Mouse (Mus musculus) layer of hippocampus, adult 11-12 months (tissue): ENCODE measurements at regions not wholly inside any gene's neighbourhood (a gene's known extent, or its start where the extent isn't known, plus 50 kb on each side); places are given as distances from the start of the nearest gene placed in this dataset.

ENCODE experiments used
- DNase-seq: peaks from one replicate; pipeline ENCODE4 v3.0.0; 2022; ENCODE audit warnings: low spot score

DNA sequence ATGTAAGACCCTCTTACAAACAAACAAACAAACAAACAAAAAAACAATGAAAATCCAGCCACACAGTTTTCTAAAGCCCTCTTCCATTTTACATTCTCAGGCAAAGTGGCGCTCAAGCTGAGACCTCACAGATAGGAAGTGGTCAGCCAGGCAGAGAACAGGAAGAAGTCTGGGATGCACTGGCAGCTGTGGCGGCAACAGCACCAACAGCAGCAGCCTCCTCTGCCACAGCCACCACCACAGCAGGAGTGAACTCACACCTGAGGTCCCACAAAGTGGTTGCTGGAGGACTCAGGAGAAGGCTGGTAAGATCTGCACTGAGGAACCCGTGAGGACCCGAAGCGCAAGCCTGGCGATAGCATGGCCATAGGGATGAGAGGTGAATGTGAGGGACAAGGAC, 156.3 kb downstream of the Grm4 start:
- no peak for DNase-seq

DNA sequence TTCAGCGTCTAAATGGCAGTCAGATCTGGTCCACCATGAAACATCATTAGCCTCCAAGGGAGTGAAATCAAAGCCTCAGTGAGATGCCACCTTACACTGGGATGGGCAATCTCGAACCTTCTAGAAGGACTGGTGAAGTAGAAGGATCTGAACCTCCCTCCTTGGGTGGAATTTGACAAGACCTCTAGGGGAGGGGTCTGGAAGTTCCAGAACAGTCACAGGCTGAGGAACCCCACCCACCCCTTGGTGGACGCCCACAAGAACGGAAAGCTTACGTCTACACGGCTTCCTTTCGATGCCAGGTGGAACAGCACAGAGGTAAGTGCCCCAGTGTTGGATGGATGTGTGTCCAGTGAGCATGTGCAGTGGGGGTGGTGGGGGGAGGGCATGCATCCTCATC, 156.9 kb downstream of the Grm4 start:
- DNase-seq: no peak

DNA sequence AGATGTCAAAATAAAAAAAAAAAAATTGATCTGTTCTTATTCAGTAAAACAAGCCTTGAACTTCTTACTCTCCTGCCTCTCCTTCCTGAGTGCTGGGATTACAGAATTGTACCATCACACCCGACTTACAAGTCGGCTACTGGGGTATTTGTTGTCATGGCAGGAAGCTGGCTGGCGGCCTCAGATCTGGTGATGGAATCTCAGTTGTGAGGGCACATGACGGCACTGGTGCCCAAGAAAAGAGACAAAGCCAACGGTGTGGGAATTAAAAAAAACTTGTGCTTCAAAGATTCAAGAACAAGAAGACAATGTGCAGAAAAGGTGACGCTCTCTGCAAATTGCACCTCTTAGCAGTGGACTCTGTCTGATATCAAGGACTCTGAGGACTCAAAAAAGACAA, 157.3 kb downstream of the Grm4 start:
- DNase-seq: no peak

DNA sequence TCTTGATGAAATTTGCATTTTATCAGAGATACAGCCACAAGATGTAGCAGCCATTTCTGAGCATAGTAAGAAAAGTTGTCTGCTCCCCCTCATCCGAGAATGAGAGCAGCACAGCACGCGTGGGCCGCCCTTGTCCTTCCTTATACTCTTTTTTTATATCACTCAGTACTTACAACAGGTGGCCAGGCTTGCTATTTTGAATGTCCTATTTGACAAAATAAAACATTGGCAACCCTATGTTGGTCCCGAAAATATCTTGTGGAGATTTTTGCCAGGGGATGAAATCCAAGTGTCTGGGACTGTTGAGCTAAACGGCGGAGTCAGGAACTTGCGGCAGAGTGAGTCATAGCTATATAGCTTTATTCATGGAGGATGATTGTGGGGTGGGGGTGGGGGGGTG, 158.0 kb upstream of the Lemd2 start:
- DNase-seq: peak; percentile 36

DNA sequence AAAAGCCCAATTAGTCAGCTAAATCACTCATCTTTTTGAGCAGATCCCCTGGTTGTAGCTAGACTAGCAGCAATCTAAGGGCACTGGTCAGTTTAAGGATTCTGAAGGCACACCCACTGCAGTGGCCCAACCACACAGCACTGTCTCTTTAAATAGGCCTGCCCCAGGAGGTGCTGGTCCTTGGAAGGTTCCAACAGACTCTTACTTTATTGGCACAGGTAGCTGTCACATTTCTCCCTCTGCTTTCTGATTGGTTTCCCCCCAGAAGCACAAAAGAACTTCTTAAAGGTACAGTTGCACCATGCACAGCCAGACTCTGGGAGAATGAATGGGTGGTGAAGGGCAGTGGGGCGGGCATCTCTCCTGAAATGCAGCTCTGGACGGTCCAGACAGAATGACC, 157.1 kb upstream of the Lemd2 start:
- DNase-seq: peak; percentile 14

DNA sequence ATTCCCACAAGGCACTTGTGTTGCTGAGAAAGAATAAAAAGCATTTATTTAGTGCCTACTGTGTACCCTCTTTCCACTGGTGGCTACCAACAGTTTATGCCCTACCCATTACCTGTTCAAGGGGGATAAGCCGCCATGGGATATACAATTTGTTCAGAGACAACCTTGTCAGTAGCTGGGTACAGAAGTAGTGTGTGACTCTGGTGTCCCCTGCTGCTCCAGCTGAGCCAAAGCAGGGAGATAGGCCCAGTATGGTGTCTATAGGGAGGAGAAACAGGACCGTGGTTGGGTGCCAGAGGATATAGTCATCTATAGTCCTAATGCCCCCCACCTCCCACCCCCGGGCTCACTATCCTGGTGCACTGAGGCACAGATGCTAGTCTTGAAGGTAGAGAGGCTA, 152.6 kb upstream of the Lemd2 start:
- no peak for DNase-seq

DNA sequence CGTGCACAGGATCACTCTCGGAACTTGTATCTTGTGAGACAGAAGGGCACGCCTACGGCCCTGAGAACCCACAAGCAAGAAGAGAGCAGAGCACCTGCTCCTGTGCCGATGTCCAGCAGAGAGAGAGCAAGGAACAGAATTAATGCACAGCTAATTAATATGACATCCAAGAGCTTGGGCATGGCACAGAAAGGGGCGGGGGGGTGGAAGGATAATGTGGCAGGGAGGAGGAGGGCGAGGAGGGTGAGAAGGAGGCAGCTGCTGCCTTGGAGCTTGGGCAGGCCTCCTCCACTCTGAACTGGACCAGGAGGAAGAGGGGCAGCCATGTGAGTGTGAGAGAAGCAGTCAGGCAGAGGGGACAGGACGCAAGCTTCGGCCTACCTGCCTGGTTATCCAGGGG, 151.4 kb upstream of the Lemd2 start:
- no peak for DNase-seq

DNA sequence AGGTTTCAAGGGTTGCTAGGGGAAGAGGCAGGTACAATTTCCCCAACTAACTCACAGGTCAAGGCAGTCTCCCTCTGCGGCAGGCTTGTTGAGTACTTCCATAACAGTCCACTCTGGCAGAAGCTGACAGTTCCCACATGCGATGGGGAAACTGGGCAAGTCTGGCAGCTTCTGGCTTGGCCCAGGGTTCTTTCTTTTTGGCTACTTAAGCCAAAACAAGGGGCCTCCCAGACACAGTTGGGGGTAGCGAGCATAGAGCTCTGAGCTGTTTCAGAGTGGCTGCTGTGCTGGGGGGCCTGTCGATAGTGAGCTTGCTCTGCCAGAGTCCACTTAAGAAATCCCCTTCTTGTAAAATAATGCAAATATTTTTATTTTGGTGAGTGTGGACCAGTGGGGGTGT, 150.8 kb upstream of the Lemd2 start:
- no peak for DNase-seq

DNA sequence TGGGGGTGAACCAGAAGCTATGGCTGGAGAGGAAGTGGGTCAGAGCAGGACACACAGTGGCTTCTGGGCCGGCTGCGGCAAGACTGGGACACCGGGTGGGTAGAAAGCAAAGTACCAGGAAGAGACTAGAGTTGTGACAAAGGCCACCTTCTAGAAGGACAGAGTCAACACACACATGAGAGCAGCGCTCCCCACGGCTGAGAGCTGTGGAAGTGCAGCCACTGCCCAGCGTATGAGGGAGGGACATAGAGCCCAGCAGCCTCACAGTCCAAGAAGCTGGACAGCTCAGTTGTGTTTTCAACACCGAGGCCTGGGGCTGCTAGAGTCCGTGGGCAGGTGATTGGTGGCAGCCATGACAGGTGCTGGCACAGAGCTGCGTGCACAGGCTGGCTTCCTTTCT, 145.6 kb upstream of the Lemd2 start:
- no peak for DNase-seq

DNA sequence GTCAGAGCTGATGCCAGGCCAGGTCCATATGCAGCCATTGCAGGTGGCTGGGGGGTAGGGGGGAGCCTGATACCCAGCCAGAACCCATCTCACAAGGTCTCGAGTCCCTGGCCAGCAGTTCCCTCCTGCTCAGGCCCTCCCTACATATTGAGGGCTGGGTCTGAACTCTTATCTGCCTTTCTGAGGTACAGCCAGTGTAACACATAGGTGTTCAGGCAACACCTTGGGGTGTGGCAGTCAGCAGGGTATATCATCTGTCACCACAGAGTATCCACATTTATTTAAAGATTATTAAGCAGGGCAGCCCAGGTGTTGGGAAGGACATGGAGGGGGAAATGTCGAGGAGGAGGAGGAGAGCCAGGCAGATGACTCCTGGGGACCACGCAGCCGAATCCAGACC, 145.2 kb upstream of the Lemd2 start:
- no peak for DNase-seq

DNA sequence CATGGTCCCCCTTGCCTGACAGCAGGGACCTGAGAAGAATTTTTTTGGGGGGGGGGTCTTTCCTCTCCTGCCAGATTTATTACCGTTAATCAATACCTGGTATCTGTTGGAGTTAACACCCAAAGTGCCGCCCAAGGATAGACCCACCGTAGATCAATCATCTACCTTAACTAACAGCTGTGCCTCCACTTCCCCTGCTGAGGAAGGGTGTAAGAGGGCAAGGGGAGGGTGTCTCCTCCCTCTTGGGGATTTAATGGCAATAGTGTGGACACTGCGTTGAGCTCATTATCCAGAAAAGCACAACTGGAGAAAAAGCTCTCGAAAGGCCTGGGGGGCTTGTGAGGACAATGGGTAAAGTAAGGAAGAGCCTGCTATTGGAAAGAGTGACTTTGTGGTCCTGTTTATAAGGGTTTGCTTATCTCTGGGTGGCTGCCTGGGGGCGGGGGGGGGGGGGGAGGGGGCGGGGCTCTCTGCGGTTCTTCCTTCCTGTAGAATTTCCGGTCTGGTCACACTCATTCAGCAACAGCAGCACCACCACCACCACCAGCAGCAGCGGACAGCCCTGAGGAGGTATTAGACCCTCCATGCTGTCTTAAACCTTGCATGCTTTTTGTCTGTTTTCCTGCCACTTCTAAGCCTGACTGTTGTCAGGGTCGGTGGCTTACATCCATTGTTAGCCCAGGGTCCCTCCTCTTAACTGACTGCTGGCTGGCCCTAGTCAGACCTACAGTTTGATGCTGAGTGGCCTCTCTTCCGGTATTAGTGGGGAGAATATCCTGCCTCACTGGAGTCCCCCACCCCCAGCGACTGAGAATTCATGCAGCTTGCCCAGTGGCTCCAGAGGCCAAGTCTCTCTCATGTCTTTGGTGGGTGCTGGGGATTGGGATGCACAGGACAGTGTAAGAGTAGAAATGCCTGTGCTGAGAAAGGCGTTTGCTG, 138.0 kb upstream of the Lemd2 start:
- no peak for DNase-seq

DNA sequence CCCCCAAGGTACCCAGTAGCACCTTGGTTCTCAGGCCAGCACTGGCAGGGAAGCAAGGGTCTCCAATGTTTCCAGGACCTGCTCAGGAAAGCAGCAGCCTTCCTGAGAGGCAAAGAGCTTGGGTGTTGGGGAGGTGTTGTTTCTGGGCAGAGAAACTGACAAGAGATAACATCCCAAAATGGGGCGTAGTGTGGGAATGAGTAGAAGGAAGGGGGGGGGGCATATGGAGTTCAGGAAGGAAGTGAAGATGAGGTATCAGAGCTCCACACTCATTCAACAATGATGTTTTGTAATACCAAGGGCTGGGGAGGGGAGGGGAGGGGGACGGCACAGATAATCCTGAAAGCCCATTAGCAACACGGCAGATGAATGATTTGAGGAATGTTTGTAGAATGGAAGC, 135.6 kb upstream of the Lemd2 start:
- no peak for DNase-seq

DNA sequence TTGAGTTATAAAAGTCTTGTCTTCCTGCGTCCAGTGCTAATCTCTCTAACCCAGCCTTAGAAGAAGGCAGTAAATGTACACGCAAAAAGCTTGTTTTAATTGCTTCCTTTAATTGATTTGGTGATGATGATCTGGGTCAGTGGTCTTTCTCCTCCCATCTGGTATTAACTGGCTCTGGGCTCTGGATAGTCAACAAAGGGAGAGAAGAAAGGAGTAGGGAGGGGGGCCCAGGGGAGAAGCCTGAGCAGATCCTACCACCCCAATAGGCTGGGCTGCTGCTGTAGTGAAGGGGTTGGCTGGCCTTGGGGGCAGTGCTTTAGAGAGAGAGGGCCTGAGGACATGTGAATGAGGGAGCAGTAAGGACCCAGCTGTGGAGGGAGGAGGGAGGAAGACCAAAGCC, 135.0 kb upstream of the Lemd2 start:
- no peak for DNase-seq

DNA sequence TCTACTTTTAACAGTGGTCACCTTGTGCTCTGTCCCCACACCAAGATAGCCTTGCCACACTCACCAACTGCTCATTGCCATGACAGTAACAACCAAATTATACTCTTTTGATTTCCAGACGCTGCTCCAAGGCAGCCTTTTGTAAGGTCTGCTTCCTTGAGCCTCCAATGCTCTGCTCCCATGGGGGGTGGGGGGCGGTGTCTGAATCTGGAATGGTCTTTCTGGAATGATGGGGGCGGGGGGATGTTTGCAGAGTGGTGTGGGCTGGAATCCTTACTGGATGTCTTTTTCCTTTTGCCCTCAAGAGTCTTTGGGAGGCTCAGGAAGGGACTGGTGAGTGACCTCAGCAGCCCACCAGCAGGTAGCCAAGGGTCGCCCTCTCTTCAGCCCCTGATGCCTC, 131.4 kb upstream of the Lemd2 start:
- DNase-seq: no peak

DNA sequence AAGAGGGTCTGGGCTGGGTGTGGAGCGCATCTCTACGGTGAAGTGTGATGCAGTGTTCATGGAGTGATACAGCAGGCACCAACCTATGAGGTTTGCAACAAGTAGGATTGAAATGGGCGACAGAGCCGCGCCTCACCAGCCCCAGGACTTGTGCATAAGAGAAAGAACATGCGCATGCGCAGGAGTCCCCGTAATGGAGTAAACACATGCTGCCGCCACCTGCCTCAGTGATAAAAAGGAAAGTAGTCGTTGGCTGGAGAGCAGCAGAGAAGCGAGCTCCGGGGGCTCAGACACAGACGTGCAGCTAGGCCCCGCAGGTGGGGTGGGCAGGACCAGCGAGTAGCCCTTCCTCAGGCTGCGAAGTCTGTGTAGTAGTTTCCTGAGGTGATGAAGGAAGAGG, 129.3 kb upstream of the Lemd2 start:
- peak; percentile 86 for DNase-seq

DNA sequence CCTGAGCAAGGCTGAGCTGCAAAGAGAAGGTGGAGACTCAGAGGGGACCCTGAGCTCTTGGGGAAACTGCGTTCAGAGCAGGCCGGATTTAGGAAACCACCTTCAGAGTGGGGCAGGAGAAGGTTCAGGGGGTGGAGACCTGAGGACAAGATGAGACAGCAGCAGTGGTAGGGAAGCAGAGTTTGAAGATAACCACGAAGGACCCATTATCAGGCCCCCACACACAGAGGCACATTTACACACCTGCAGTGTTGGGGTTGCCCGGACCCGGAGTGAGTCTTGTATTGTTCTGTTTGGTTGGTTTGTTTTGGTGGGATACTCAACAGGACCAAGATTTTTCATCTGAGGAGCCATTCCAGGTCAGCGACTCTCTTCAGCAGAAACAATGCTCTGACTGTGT, 128.9 kb upstream of the Lemd2 start:
- no peak for DNase-seq

DNA sequence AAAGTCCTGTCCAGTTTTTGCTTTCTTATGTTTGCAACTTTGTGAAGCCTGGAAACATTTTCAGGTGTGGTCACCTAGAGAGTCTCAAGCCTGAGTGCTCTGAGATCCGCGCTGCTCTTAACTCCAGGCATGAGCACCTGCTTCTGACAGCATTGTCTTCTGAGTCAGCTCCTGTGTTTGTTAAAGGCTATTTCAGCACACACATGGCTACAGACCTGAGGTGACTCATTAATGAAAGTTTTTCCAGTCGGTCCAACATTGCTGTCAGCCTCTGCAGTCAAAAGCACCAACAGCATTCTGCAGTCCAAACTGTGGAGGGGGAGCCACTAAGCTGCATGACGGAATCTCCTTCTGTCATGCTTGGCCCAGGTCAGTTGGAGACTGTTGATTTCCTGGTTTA, 127.8 kb upstream of the Lemd2 start:
- no peak for DNase-seq

DNA sequence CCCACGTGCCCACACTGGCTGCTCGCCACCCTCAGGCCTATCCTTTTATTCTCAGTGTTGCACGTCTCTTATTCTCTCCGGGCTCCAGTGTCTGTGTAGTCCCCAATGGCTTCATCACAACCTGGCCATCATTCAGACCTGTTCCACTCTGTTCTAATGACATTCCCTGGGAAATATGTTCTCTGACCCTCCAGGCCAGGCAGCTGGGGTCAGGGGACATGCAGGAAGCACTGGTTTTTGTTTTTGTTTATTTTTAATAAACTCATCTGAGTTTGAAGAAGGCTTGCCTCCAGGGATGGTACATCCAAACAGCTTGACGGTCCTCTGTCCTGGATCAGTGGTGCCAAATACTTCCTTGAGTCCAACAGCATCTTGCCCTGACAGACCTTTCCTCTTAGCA, 127.4 kb upstream of the Lemd2 start:
- no peak for DNase-seq

DNA sequence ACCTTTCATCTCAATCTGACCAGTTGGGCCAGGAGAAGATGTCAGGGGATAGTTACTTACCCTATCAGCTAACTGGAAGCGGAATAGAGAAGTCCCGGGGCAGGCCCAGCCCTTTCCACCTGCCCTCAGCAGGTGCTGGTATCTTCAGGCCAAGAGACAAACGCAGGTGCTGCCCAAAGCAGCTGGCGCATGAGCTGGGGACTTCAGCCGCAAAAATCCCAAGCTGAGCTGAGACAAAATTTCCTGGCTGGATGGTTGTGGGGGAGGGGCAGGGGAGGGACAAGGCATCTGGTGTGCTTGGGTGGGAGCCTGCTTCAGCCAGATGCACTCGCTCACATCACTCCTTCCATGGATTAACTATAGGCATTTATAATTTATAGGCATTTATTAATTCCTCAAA, 125.5 kb upstream of the Lemd2 start:
- no peak for DNase-seq

DNA sequence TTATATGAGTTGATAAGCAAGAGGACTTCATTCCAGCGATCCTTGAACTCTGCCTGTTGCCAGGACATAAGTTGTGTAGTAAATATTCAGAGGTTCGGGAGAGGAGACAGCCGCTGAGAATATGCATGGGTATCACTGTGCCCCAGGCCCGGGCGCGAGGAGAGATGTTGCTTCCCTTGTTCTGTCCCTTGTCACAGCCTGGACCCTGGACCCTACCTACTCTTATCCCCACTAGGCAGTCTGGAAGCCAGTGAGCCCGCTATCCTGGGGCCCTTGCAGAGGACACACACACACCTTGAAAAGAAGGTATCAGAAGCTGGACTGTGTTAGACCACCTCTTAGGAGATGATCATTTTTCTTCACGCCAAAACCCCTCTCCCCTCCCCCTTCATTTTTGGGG, 124.9 kb upstream of the Lemd2 start:
- no peak for DNase-seq

DNA sequence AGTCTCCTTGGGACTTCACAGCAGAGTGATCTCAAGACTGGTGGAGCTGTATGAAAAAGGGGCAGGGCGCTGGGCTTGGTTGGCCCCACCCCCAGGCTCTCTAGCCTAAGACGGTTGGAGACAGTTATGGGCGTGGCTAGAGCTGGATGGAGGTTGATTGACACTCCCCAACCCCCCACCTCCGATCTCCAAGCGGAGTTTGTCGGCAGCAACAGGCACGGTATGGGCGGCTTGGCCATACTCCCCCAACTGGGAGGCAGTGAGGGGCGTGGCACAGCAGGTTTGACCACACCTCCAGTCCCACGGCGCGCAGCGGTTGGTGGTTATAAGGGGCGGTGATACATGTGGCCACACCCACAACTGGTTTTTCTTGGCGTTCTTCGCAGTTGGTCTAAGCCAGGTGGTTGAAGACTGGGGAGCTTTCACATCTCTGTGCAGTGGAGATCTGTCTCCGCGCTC, 120.8 kb upstream of the Lemd2 start:
- DNase-seq: peak; percentile 39

DNA sequence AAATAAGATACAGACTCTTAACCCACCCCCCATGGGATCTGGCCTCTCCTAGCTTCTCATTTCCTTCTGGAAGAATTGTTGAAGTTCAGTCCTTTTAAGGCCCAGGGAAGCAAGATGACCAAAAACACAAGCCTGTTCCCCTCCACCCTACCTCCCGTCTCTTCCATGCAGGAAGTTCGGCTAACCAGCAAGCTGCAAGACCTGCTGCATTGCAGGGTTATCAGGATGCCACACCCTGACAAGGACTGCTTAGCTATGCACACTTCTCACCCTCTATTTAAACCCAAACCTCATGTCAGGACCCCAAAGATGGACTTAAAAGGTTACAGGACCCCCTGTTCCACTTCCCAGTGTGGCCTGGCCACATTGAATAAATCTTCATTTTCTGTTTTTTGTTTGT, 119.2 kb upstream of the Lemd2 start:
- no peak for DNase-seq

DNA sequence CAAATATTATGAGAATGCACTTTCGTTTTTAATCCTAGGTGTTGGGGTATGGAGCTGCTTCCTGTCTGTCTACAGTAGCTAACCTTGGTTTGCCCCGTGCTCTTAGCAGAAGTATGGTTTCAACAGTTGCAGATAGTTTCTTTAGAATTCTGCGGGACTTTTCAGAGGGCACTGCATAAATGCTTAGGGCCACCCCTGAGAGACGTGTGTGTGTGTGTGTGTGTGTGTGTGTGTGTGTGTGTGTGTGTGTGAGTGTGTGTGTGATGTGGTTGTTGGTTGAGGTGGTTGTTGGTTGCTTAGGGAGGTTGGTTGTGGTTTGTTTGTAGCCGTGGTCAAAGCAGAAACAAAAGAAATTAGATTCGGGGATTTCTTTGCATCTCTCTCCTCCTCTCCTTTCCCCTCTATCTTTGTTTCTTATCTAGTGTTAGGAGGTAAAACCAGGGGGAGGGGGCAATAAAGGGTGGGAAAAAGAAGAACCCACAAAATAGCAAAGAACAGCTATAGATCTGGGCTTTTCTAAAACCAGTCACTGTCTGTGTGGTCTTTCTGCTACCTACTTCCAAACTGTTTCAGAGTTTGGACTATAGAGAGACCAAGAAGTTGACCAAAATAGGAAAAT, 118.7 kb upstream of the Lemd2 start:
- DNase-seq: no peak
